Mouse (Mus musculus) lung, embryonic 15.5 days (tissue): Measurements from ENCODE around the gene Eml1. TPM values are rescaled to one million over a fixed set of nuclear protein-coding genes. Genes with fewer than 3 reads are reported as not detected.
A peak's percentile ranks its signal among the peaks of the same experiment; 100 is the strongest.

ENCODE experiments used
- ATAC-seq: fragments of 200-750 bp; cut with Nextera tagmentation; 2 replicates; pipeline ENCODE4 v1.8.0; 2017; ENCODE audit warnings: moderate number of reproducible peaks, borderline replicate concordance; ENCODE audit not compliant: low FRiP score, low TSS enrichment; ENCODE audit errors: extremely low read depth
- H3K27ac ChIP-seq: fragments of 300-500 bp; sonication (generic); 2 replicates; pipeline ENCODE4 v1.5.1; 2015; ENCODE audit warnings: moderate library complexity, mild to moderate bottlenecking, inconsistent platforms
- H3K27me3 ChIP-seq: fragments of 300-500 bp; sonication (generic); 2 replicates; pipeline ENCODE4 v1.6.1; 2015; ENCODE audit warnings: inconsistent platforms
- H3K36me3 ChIP-seq: fragments of 300-500 bp; sonication (generic); 2 replicates; pipeline ENCODE4 v1.6.1; 2015; ENCODE audit warnings: inconsistent platforms
- H3K4me1 ChIP-seq: fragments of 300-500 bp; sonication (generic); 2 replicates; pipeline ENCODE4 v1.6.1; 2015; ENCODE audit warnings: inconsistent platforms
- H3K4me2 ChIP-seq: fragments of 300-500 bp; sonication (generic); 2 replicates; pipeline ENCODE4 v1.6.1; 2015; ENCODE audit warnings: inconsistent platforms, mild to moderate bottlenecking, moderate library complexity
- H3K4me3 ChIP-seq: fragments of 300-500 bp; sonication (generic); 2 replicates; pipeline ENCODE4 v1.5.1; 2015; ENCODE audit warnings: mild to moderate bottlenecking, inconsistent platforms
- H3K9ac ChIP-seq: fragments of 300-500 bp; sonication (generic); 2 replicates; pipeline ENCODE4 v1.6.1; 2015; ENCODE audit warnings: inconsistent platforms
- H3K9me3 ChIP-seq: fragments of 300-500 bp; sonication (generic); 2 replicates; pipeline ENCODE4 v1.6.1; 2016; ENCODE audit warnings: inconsistent platforms
- WGBS: fragments of 180-500 bp; shearing (Covaris S2); methylation state at CpG from one replicate; pipeline ENCODE4 v1.1.7; 2015; 5-methylcytosine and 5-hydroxymethylcytosine counted together
- polyA plus RNA-seq: library from polyadenylated mRNA; unstranded; fragments of >200 nt; fragmentation: Nextera tagmentation; extraction: Ambion mirVana; gene quantifications from 2 replicates; pipeline ENCODE4 v1.2.1, GENCODE M21; 2015

The Eml1 gene
- polyA plus RNA-seq, 1 experiment from 2014 or later: 117 TPM

GRCm38 (mm10) chr12:108431714-108432113, 61.0 kb downstream of the Eml1 start:
- Histone ChIP-seq H3K4me1 (peaks cover 51% of the 10 kb centered on the region), H3K4me2 (no peak overlapping the region), H3K9me3 (no peaks in the 10 kb centered on the region), H3K36me3 (no peaks in the 10 kb centered on the region), H3K27me3 (no peaks in the 10 kb centered on the region), H3K4me3 (no peak overlapping the region), H3K9ac (no peak overlapping the region), H3K27ac (no peak overlapping the region; the same call in 1 of the 2 replicates)
- WGBS: 79% methylated on average over 6 of the region's 6 CpGs
- no peak for ATAC-seq

DNA sequence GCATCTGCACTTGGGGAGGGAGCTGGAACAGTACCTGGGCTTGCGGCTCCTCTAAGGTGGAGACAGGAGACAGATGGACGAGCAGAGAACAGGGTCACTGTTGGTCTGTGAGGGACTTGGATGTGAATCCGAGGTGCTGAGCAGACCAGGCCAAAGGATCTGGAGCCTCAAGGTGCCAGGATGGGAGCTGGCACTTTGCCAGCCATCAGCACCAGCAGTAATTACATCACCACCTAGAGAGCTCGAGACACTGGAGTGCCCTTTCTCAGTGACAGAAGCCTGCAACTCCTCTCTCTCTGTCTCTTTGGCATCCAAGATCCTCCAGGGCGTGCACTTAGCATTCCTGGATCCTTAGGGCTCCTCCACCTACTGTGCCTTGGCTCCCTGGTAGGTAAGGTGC, 61.8 kb downstream of the Eml1 start:
- H3K4me3 ChIP-seq: no peak overlapping the region
- no peak overlapping the region for H3K4me2 ChIP-seq
- H3K36me3 ChIP-seq: no peaks in the 10 kb centered on the region
- H3K9ac ChIP-seq: no peak overlapping the region
- WGBS: 64% methylated on average over 5 of the region's 5 CpGs
- H3K27ac ChIP-seq: peak overlapping the region; percentile 53
- ATAC-seq: no peak
- H3K27me3 ChIP-seq: no peaks in the 10 kb centered on the region
- peaks cover 59% of the 10 kb centered on the region for H3K4me1 ChIP-seq
- H3K9me3 ChIP-seq: no peaks in the 10 kb centered on the region

GRCm38 (mm10) chr12:108433030-108433429, 62.3 kb downstream of the Eml1 start:
- H3K9me3 ChIP-seq: no peaks in the 10 kb centered on the region
- H3K27ac ChIP-seq: peak overlapping the region; percentile 53
- no peak for ATAC-seq
- no peaks in the 10 kb centered on the region for H3K27me3 ChIP-seq
- peaks cover 64% of the 10 kb centered on the region for H3K4me1 ChIP-seq
- H3K4me3 ChIP-seq: no peak overlapping the region
- WGBS: 61% methylated on average over 16 of the region's 16 CpGs
- H3K4me2 ChIP-seq: no peak overlapping the region
- no peak overlapping the region for H3K9ac ChIP-seq
- H3K36me3 ChIP-seq: no peaks in the 10 kb centered on the region

GRCm38 (mm10) chr12:108433498-108433897, 62.7 kb downstream of the Eml1 start:
- H3K4me1 ChIP-seq: peaks cover 68% of the 10 kb centered on the region
- H3K4me2 ChIP-seq: no peak overlapping the region
- H3K9ac ChIP-seq: no peak overlapping the region
- H3K36me3 ChIP-seq: no peaks in the 10 kb centered on the region
- 49% methylated on average over 10 of the region's 10 CpGs for WGBS
- peak overlapping the region; percentile 53 for H3K27ac ChIP-seq
- ATAC-seq: no peak
- no peak overlapping the region for H3K4me3 ChIP-seq
- no peaks in the 10 kb centered on the region for H3K27me3 ChIP-seq
- H3K9me3 ChIP-seq: no peaks in the 10 kb centered on the region

DNA sequence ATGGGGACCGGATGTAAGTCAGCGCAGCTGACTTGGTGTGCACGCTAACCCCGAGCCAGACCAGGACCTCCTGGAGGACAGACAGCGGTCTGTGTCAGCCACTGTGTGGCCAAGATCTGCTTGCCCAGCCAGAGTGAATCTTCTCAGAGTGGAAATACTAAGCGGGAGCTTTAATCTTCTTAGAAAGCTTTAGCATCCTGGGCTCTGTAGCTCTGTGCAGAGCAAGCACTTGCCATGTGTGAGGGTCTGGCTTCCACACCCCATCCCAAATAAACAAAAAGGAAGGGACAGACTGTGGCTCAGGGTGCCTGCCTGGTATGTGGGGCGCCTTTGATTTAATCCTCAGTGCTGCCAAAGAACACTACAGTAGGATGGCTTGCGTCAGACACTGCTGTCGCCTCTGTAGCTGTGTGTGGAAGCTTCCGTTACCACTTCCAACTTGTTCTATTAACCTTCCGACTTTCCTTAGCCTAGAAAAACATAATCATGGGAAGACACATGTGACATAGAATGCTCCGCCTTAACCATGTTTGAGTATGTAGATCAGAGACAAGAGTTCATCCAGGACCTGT, 64.8 kb downstream of the Eml1 start:
- H3K27ac ChIP-seq: peak overlapping the region; percentile 94
- no peaks in the 10 kb centered on the region for H3K36me3 ChIP-seq
- peak overlapping the region; percentile 13; the same call in 1 of the 2 replicates for H3K9ac ChIP-seq
- H3K4me3 ChIP-seq: no peak overlapping the region
- peaks cover 67% of the 10 kb centered on the region for H3K4me1 ChIP-seq
- H3K9me3 ChIP-seq: no peaks in the 10 kb centered on the region
- H3K27me3 ChIP-seq: no peaks in the 10 kb centered on the region
- 46% methylated on average over 12 of the region's 12 CpGs for WGBS
- H3K4me2 ChIP-seq: peak overlapping the region; percentile 4; the same call in 1 of the 2 replicates
- no peak for ATAC-seq

DNA sequence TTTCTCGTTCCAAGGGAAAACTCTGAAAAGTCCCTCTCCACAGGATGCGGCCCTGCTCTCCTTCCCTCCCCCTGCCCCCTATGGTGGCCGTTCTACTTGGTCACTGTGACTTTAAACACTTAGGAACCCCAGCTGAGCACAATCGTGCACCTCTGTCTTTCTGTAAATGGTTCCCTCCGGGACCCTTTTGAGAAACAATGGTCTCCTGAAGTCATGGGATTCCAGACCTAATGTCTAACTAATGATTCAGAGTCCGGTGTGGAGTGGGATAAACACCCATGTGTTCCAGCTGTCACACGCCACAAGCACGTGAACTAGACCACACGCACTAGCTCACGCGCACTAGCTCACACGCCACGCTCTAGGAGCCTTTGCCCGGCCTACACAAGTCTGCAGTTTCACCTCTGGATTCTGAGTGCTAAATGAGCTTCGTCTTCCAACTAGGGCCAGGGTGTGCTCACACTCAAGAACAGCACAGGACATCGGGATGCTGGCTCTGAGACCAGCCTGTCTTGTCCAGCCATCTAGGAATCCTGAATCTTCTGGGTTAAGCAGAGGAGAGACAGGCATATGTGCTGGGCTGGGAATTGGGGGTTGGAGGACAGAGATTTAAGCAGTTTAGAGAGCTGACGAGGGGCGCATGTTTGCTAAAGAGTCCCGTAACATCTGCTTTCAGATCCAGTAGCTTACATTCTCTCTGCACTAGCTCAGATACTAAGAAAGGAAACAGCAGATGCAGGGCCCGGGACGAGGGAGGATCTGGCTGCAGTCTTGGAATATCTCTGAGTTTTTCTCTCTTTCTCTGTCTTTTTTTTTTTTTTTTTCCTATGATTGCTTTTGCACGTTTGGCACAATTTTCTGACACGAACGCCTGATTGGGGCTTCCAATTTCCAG, 65.5 kb downstream of the Eml1 start:
- H3K9ac ChIP-seq: no peak overlapping the region
- no peaks in the 10 kb centered on the region for H3K9me3 ChIP-seq
- WGBS: 39% methylated on average over 24 of the region's 24 CpGs
- H3K36me3 ChIP-seq: no peaks in the 10 kb centered on the region
- peak overlapping the region; percentile 94 for H3K27ac ChIP-seq
- peaks cover 63% of the 10 kb centered on the region for H3K4me1 ChIP-seq
- ATAC-seq: peak; percentile 71; the same call in 1 of the 2 replicates
- H3K27me3 ChIP-seq: no peaks in the 10 kb centered on the region
- H3K4me2 ChIP-seq: peak overlapping the region; percentile 4; the same call in 1 of the 2 replicates
- H3K4me3 ChIP-seq: no peak overlapping the region

DNA sequence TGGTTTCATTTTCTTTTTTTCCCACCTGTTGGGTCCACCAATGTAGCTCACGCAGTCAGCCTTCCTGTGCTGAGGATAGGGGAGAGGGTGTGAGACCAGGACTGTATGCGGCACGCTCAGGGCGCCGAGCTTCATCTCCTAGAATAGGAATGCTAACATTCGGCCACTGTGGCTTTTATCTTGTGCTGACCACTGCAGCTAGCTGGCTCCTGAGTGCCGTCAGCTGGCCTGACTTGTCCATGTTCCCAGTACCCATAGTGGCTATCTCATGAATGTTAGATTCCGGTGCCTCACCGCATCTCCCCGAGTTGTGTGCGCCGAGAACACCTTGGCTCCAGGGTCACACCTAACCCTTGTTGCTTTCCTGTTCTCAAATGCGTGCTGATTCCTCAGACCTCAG, 66.7 kb downstream of the Eml1 start:
- no peak for ATAC-seq
- Histone ChIP-seq H3K9me3 (no peaks in the 10 kb centered on the region), H3K4me3 (no peak overlapping the region), H3K4me1 (peaks cover 66% of the 10 kb centered on the region), H3K4me2 (no peak overlapping the region), H3K36me3 (no peaks in the 10 kb centered on the region), H3K27ac (peak overlapping the region; percentile 94), H3K27me3 (no peaks in the 10 kb centered on the region), H3K9ac (no peak overlapping the region)
- 79% methylated on average over 13 of the region's 13 CpGs for WGBS

- H3K4me2 ChIP-seq: peak overlapping the region; percentile 21; the same call in 1 of the 2 replicates
- H3K9ac ChIP-seq: no peak overlapping the region
- no peaks in the 10 kb centered on the region for H3K36me3 ChIP-seq
- ATAC-seq: peak; percentile 81
- no peak overlapping the region for H3K4me3 ChIP-seq
- WGBS: 8% methylated on average over 10 of the region's 10 CpGs
- H3K27me3 ChIP-seq: no peaks in the 10 kb centered on the region
- peak overlapping the region; percentile 89 for H3K27ac ChIP-seq
- no peaks in the 10 kb centered on the region for H3K9me3 ChIP-seq
- peaks cover 62% of the 10 kb centered on the region for H3K4me1 ChIP-seq
Measured at GRCm38 (mm10) chr12:108443271-108443670, 72.5 kb downstream of the Eml1 start.

GRCm38 (mm10) chr12:108443708-108444107, 73.0 kb downstream of the Eml1 start:
- WGBS: 59% methylated on average over 5 of the region's 5 CpGs
- no peak for ATAC-seq
- H3K27ac ChIP-seq: peak overlapping the region; percentile 89

DNA sequence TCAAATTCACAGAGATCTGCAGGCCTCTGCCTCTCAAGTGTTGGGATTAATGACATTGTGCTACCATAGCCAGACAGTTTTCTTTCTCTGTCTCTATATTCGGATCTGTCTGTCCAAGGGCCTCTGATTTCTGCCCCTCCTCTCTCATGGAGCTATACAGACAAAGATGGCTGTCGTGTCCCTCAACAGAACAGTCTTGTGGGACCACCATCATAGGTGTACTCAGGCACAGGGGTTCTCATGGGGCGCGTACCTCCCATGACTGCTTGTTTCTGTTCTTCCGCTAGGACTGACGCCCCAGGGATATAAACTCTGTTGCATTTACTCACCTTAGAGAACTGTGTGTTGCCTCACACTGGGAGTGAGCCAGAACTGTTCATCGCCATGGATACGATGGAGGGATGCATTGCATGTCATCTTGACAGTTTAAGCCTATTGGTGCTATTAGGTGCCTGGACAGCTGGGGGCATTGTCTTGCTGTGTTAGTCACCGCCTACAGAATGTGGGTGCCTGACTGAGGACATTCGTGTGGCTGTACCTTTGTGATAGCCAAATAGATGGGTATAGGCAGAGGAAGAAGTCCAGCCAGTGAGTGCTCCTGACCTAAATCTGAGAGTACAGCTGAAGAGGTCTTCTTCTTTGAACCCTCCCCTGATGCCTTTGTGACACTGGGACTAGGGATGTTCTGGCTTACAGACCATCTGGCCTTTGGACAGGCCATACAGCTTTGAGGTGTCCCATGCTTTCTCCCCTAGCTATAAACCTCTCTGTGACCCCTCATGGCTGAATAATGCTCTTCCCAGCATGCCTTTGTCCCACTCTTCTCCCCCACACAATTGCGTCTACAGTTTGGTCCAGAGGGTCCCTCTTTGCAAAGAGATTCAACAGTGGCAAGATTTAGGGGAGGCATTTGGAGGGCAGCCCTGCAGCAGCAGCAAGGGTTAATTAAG, 73.7 kb downstream of the Eml1 start:
- no peak overlapping the region for H3K4me3 ChIP-seq
- H3K4me2 ChIP-seq: no peak overlapping the region
- no peaks in the 10 kb centered on the region for H3K9me3 ChIP-seq
- H3K4me1 ChIP-seq: peaks cover 59% of the 10 kb centered on the region
- peak; percentile 6; the same call in 1 of the 2 replicates for ATAC-seq
- no peak overlapping the region for H3K9ac ChIP-seq
- WGBS: 70% methylated on average over 11 of the region's 11 CpGs
- H3K27ac ChIP-seq: peak overlapping the region; percentile 89
- H3K27me3 ChIP-seq: no peaks in the 10 kb centered on the region
- H3K36me3 ChIP-seq: no peaks in the 10 kb centered on the region

More at GRCm38 (mm10) chr12:108443708-108444107, 73.0 kb downstream of the Eml1 start:
- Histone ChIP-seq H3K4me2 (peak overlapping the region; percentile 21; the same call in 1 of the 2 replicates), H3K4me3 (no peak overlapping the region), H3K9ac (no peak overlapping the region), H3K27me3 (no peaks in the 10 kb centered on the region), H3K36me3 (no peaks in the 10 kb centered on the region), H3K9me3 (no peaks in the 10 kb centered on the region), H3K4me1 (peaks cover 57% of the 10 kb centered on the region)

DNA sequence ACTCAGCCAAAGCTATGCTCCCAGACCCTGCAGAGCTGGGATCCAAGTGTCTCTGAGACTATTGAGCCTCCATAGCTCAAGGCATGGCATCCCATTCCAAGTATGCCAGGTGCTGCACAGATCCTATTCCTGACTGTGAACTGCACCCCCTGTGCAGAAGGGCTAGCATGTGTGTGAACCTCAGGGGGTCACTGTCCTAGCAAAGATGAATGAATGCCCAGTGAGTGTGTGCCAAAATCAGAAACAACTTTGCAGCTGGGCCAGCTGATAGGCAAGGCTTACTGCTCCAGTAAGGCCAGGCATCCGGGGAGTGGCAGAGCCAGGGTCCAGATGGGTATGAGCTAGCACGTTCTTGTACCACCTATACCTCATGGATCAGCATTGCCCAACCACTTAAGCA, 76.0 kb downstream of the Eml1 start:
- peak overlapping the region; percentile 89; the same call in 1 of the 2 replicates for H3K27ac ChIP-seq

More for the DNA sequence above, 76.0 kb downstream of the Eml1 start:
- Histone ChIP-seq H3K9me3 (no peaks in the 10 kb centered on the region), H3K4me2 (no peak overlapping the region), H3K36me3 (no peaks in the 10 kb centered on the region), H3K27me3 (no peaks in the 10 kb centered on the region), H3K9ac (no peak overlapping the region), H3K4me3 (no peak overlapping the region), H3K4me1 (peaks cover 63% of the 10 kb centered on the region)
- WGBS: 76% methylated on average over 2 of the region's 2 CpGs
- no peak for ATAC-seq
